Mouse (Mus musculus) bone marrow, adult 2 months (tissue): ENCODE measurements around the gene Mapkapk2. TPM values are rescaled to one million over a fixed set of nuclear protein-coding genes. Genes with fewer than 3 reads are reported as not detected.

ENCODE experiments used
- H3K27ac ChIP-seq: fragments of 200-500 bp; 2 replicates; pipeline ENCODE4 v1.5.1; 2012; ENCODE audit warnings: low read depth, mild to moderate bottlenecking, control low read depth, inconsistent platforms, low read length; ENCODE audit not compliant: control insufficient read depth, poor library complexity, insufficient read depth
- H3K4me1 ChIP-seq: fragments of 200-500 bp; 2 replicates; pipeline ENCODE4 v1.6.1; 2011; ENCODE audit warnings: low read length; ENCODE audit not compliant: control insufficient read depth, insufficient read depth
- H3K4me3 ChIP-seq: fragments of 200-500 bp; replicated peaks from 2 replicates; pipeline ENCODE3; 2011; ENCODE audit warnings: mild to moderate bottlenecking, low read depth, low read length, control low read depth; ENCODE audit not compliant: control insufficient read depth
- CTCF ChIP-seq: fragments of 200-500 bp; IDR thresholded peaks from 2 replicates; pipeline ENCODE4 v1.5.1; 2011; ENCODE audit warnings: low read length, control low read depth; ENCODE audit not compliant: control insufficient read depth, insufficient read depth
- POLR2A ChIP-seq: fragments of 200-500 bp; IDR thresholded peaks from 2 replicates; pipeline ENCODE4 v1.6.1; 2011; ENCODE audit warnings: low read depth, mild to moderate bottlenecking, control low read depth, low read length, borderline replicate concordance; ENCODE audit not compliant: control insufficient read depth
- WGBS: fragments of 180-500 bp; shearing (Covaris S2); methylation state at CpG from one replicate; pipeline ENCODE4 v1.1.7; 2018; 5-methylcytosine and 5-hydroxymethylcytosine counted together
- polyA plus RNA-seq: library from polyadenylated mRNA; stranded (reverse); fragments of >200 nt; gene quantifications from 2 replicates; pipeline ENCODE4 v1.2.4, GENCODE M21; 2011; ENCODE audit warnings: low replicate concordance; ENCODE audit not compliant: missing spikeins, insufficient read depth, insufficient read length

Mapkapk2 gene
- polyA plus RNA-seq, 1 experiment: 38.1 TPM

DNA sequence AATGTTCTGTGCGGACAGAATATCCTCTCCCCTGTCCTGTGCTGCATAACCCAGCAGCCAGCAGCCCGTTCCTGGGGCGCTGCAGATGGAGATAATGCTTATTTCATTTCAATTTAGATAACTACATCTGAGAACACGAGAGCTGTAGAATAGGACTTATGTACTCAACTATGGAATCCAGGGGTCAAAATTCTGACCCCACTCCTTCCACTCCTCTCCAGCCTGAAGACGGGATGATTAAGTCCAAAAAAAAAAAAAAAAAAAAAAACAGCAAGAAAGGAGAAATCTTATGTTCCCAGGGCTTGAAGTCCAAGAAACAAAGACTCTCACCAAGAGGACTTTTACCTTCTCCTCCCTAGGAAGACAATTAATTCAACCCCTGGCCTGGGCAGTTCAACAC is 14.5 kb downstream of the Mapkapk2 start:
- WGBS: 59% methylated on average over 5 of the region's 5 CpGs
- Histone ChIP-seq H3K27ac (peak overlapping the region; percentile 92), H3K4me1 (peaks cover 11% of the 10 kb centered on the region; the same call in 1 of the 2 replicates)

DNA sequence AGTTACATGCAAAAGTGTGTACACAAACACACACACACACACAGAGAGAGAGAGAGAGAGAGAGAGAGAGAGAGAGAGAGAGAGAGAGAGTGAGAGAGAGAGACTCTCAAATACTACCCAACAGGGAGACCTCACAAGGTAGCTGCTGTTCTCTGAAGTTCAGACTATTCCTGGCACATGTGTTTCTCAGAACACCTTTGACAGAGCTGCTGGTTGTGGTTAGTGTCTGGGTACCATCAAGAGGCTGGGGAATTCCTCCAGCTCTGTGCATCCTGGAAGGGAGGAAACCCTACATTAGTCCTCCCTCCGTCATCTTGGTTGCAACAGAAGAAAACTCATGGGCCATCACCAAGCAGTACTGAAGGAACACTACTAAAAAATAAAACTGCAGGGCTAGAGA is 16.9 kb downstream of the Mapkapk2 start:
- Histone ChIP-seq H3K4me1 (peaks cover 10% of the 10 kb centered on the region; the same call in 1 of the 2 replicates), H3K4me3 (no peak overlapping the region), H3K27ac (no peak overlapping the region)
- no peak for TF ChIP-seq POLR2A
- no peak for TF ChIP-seq CTCF
- 37% methylated on average over 1 of the region's 1 CpGs for WGBS

More for the DNA sequence above, 14.5 kb downstream of the Mapkapk2 start:
- TF ChIP-seq POLR2A (no peak), CTCF (no peak)
- no peak overlapping the region for H3K4me3 ChIP-seq

DNA sequence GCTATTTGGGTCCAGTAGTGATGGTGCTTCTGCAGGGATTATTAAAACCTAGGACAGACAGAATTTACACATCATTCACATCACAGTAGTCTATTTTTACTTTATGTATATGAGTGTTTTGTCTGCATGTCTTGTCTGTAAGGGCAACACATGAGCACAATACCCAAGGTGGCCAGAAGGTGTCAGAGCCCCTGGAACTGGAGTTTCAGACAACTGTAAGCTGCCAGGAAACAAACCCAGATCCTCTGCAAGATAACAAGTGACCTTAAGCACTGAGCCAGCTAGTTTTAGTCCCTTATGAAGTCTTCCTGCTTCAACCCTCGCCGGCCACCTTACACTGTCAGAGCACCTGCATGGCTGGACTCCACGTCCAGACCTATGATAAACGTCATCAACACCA is 17.9 kb downstream of the Mapkapk2 start:
- Histone ChIP-seq H3K27ac (no peak overlapping the region), H3K4me3 (no peak overlapping the region), H3K4me1 (peaks cover 12% of the 10 kb centered on the region; the same call in 1 of the 2 replicates)
- TF ChIP-seq CTCF: no peak
- TF ChIP-seq POLR2A: no peak
- 12% methylated on average over 4 of the region's 4 CpGs for WGBS

DNA sequence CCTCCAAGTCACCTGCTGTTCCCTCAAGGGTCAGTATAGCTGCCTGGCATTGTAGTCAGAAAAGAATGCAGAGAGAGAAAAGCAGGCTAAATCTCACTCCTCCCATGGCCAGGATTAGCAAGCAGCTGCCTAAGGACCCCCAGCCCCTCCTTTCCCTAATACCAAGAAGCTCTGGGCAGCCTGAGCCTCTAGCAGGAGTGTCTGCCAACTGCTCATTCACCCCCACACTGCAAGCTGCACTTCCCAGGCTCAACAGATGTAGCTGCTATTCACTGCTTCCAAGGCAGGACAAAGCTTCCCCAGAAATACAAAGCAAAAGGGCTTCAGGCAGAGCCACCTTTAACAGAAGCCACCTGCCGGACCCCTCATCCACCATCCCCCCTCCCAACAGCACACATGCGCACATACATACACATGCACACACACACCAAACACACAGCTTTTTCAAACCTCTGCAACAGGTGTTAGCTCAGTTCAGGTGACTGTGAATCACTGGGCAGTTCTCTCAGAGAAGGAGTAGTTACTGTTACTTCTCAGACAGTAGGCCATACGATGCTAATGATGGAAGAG is 18.8 kb downstream of the Mapkapk2 start:
- WGBS: 53% methylated on average over 3 of the region's 3 CpGs
- TF ChIP-seq POLR2A (no peak), CTCF (no peak)
- Histone ChIP-seq H3K27ac (no peak overlapping the region), H3K4me1 (peaks cover 13% of the 10 kb centered on the region; the same call in 1 of the 2 replicates), H3K4me3 (no peak overlapping the region)

DNA sequence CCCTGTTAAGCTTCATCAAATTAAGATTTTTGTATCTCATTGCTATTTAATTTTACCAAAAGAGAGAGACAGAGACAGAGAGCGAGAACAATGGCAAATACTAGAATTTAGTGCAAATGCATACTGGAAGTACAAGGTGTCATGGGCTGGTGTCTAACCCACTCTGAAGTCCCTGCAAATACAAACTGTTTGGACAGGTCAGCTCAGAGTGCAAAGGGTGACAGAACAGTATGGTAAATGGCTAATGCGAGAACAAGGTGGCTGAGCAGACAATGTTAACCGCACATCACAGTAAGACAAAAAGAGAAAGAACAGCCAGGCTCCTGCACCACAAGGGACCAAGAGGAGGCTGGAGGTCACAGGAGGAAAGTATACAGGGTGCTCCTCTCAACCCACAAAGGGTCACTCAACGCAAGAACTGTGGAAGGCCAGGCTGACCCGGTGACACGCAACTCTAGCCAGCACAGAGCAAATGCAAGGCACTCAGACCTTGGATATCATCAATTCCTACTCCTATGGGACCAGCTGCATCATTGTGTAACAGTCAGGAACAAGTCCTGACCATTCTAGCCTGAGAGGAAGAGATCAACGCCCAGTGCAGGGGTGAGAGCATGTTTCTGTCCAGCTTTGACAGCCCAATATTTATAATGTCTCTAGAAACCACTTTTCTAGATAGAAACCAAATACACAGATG is 22.4 kb downstream of the Mapkapk2 start:
- no peak overlapping the region for H3K27ac ChIP-seq
- TF ChIP-seq POLR2A (no peak), CTCF (no peak)
- 74% methylated on average over 7 of the region's 7 CpGs for WGBS
- no peak overlapping the region for H3K4me3 ChIP-seq
- peaks cover 10% of the 10 kb centered on the region; the same call in 1 of the 2 replicates for H3K4me1 ChIP-seq

DNA sequence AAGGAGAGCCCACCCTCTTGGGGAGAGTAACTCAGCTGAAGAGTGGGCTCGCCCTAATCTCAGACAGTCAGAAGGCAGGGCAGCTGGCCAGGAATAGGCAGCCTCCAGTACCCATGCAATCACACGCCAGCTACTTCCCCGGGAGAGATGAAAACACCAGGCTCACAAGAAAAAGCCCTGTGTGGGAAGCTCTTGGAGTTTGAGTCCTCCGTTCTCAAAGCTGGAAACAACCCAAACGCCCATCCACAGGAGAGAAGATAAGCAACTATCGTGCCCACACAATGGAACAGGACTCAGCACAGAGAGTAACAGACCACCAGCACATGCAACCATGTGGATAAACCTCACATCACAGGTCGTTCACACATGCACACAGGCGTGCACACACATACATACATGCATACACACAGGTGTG is 23.1 kb downstream of the Mapkapk2 start:
- Histone ChIP-seq H3K4me1 (peaks cover 7% of the 10 kb centered on the region; the same call in 1 of the 2 replicates), H3K27ac (no peak overlapping the region), H3K4me3 (no peak overlapping the region)
- no peak for TF ChIP-seq CTCF
- TF ChIP-seq POLR2A: no peak
- 47% methylated on average over 8 of the region's 8 CpGs for WGBS

DNA sequence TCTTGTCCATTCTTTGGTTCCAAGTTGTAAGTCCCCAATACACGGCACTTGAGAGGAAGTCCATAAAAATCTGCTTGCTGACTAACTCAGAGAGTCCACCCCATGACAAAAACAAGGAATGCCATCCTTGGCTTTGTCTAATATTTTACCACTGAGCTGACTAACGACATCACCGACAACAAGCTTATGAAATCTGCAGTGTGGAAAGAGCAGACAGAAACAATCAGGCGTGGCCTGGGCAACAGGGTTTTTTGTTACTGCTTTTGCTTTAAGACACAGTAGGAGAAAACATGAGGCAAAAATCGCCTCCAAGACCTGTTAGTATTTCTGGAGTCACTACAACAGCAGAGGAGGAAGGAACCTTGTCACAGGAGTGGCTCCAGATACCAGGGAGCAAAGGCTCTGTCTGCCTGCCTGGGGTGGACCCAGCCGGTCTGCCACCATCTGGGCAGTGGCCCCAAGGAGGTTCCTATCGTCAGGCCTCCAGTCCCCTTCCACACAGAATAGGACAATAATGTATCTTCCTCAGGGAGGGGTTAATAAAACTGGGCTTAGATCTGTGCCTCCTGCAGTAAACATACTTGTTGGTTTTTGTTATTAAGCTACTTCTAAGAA is 25.1 kb downstream of the Mapkapk2 start:
- WGBS: 43% methylated on average over 7 of the region's 7 CpGs
- Histone ChIP-seq H3K27ac (no peak overlapping the region; the same call in 1 of the 2 replicates), H3K4me1 (peaks cover 5% of the 10 kb centered on the region; the same call in 1 of the 2 replicates)

DNA sequence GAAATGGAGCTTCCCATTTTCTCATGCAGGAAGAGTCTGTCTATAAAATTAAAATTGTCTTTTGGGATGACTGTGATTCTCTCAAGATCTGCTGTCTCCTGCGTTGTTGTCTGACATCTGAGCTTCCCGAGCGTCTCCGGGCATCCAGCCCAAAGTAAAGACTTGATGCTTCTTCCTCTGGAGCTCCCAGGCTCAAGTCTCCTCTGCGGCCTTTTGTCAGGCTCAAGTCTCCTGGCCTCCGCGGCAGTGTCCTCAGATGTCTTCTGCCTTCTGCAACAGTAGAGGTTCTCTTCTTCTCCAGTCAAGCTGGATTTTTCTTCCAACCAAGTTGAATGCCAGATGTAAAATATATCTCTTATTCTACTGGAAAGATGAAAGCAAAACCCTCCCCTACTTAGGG is 28.6 kb downstream of the Mapkapk2 start:
- H3K4me1 ChIP-seq: peaks cover 1% of the 10 kb centered on the region
- 87% methylated on average over 7 of the region's 7 CpGs for WGBS
- no peak overlapping the region for H3K4me3 ChIP-seq
- TF ChIP-seq POLR2A (no peak), CTCF (no peak)
- H3K27ac ChIP-seq: no peak overlapping the region

More for the DNA sequence above, 25.1 kb downstream of the Mapkapk2 start:
- no peak for TF ChIP-seq CTCF
- no peak for TF ChIP-seq POLR2A
- H3K4me3 ChIP-seq: no peak overlapping the region
